Mouse (Mus musculus): ENCODE data around the gene Myh14. TPM values are rescaled to one million over a fixed set of nuclear protein-coding genes. Genes with fewer than 3 reads are reported as not detected.

Myh14 gene
- polyA plus RNA-seq, 1 experiment, result 0.01 TPM

DNA sequence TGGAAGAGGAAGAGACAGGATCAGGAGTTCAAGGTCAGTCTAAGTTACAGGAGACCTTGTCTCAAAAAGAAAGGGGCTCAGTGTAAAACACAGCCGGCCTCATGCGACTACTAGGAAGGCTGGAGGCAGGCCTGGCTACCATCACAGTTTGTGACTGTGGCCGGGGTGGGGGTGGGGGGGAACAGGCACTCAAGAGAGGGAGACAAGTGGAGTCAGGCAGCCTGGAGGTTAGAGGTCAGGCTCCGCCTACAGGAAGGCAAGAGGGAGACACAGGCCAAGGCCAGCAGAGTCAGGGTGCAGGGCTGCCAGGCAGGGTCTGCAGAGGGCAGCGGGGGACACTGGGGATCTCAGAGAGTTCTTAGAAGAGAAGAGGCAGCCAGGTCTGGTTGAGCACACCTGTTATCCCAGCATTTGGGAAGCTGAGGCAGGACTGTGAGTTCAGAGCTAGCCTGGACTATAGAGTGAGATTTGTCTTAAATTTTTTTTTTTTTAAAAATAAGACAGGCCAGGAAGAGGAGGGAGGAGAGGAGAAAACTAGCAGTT, 73.6 kb downstream of the Myh14 start:
- Histone ChIP-seq H3ac (ENCODE audit: control insufficient read depth, insufficient read length, low read depth) (no peak overlapping the region), H3K36me3 (ENCODE audit: control insufficient read depth, insufficient read depth) (no peaks in the 10 kb centered on the region), H3K4me3 (ENCODE audit: insufficient read depth, poor library complexity, severe bottlenecking) (no peak overlapping the region), H3K79me2 (ENCODE audit: control insufficient read depth, insufficient read depth) (no peaks in the 10 kb centered on the region), H3K27me3 (ENCODE audit: control insufficient read depth, insufficient read depth, insufficient read length) (peaks cover 40% of the 10 kb centered on the region), H3K79me3 (ENCODE audit: low read depth) (no peaks in the 10 kb centered on the region)
- TF ChIP-seq FOSL1 (IDR thresholded peaks at IDR 0.05; ENCODE audit: insufficient read depth, low read length, poor library complexity, severe bottlenecking) (no peak), CEBPB (IDR thresholded peaks at IDR 0.05; ENCODE audit: low read depth) (no peak), MAX (IDR thresholded peaks at IDR 0.05) (no peak), USF1 (IDR thresholded peaks at IDR 0.05; ENCODE audit: low read depth) (no peak), MYOD1 (IDR thresholded peaks at IDR 0.05; ENCODE audit: control insufficient read depth, insufficient read length, low read depth) (no peak), CTCF (IDR thresholded peaks at IDR 0.05; ENCODE audit: control insufficient read depth, insufficient read depth, insufficient read length) (no peak), MYOG (IDR thresholded peaks at IDR 0.05; ENCODE audit: control insufficient read depth, extremely low read depth, insufficient read length) (no peak)

DNA sequence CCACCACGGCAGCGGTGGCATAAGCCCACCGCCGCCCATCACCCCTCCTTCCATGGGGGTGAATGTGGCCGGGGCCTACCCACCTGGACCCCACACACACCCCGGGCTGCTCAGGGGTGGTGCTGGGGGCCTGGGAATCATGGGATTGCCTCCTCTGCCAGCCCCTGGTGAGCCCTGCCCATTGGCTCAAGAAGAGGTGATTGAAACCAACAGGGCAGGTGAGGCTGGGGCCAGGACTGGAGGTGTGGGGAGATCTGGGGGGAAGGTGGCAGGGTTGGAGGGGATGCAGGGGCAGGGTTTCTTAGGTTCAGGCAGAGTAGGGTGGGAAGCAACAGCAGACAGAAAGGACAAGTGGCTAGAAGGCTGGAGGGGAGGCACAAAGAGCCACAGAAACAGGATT, 74.6 kb downstream of the Myh14 start:
- Histone ChIP-seq H3K4me3 (ENCODE audit: insufficient read depth, poor library complexity, severe bottlenecking) (no peak overlapping the region), H3K36me3 (ENCODE audit: control insufficient read depth, insufficient read depth) (no peaks in the 10 kb centered on the region), H3K79me3 (ENCODE audit: low read depth) (no peaks in the 10 kb centered on the region), H3K79me2 (ENCODE audit: control insufficient read depth, insufficient read depth) (no peaks in the 10 kb centered on the region), H3K27me3 (ENCODE audit: control insufficient read depth, insufficient read depth, insufficient read length) (peaks cover 39% of the 10 kb centered on the region), H3ac (ENCODE audit: control insufficient read depth, insufficient read length, low read depth) (no peak overlapping the region)
- TF ChIP-seq USF1 (IDR thresholded peaks at IDR 0.05; ENCODE audit: low read depth), result no peak
- TF ChIP-seq MYOG (IDR thresholded peaks at IDR 0.05; ENCODE audit: control insufficient read depth, extremely low read depth, insufficient read length), result no peak
- TF ChIP-seq FOSL1 (IDR thresholded peaks at IDR 0.05; ENCODE audit: insufficient read depth, low read length, poor library complexity, severe bottlenecking), result no peak
- TF ChIP-seq MAX (IDR thresholded peaks at IDR 0.05), result no peak
- no peak for TF ChIP-seq CTCF (IDR thresholded peaks at IDR 0.05; ENCODE audit: control insufficient read depth, insufficient read depth, insufficient read length)
- no peak for TF ChIP-seq CEBPB (IDR thresholded peaks at IDR 0.05; ENCODE audit: low read depth)
- TF ChIP-seq MYOD1 (IDR thresholded peaks at IDR 0.05; ENCODE audit: control insufficient read depth, insufficient read length, low read depth), result no peak

GRCm38 (mm10) chr7:44595131-44595561, 75.5 kb downstream of the Myh14 start:
- H3ac ChIP-seq (ENCODE audit: control insufficient read depth, insufficient read length, low read depth), result no peak overlapping the region
- TF ChIP-seq MAX (IDR thresholded peaks at IDR 0.05) (no peak), USF1 (IDR thresholded peaks at IDR 0.05; ENCODE audit: low read depth) (no peak), FOSL1 (IDR thresholded peaks at IDR 0.05; ENCODE audit: insufficient read depth, low read length, poor library complexity, severe bottlenecking) (no peak), MYOD1 (IDR thresholded peaks at IDR 0.05; ENCODE audit: control insufficient read depth, insufficient read length, low read depth) (no peak), MYOG (IDR thresholded peaks at IDR 0.05; ENCODE audit: control insufficient read depth, extremely low read depth, insufficient read length) (no peak), CEBPB (IDR thresholded peaks at IDR 0.05; ENCODE audit: low read depth) (no peak), CTCF (IDR thresholded peaks at IDR 0.05; ENCODE audit: control insufficient read depth, insufficient read depth, insufficient read length) (no peak)
- H3K79me2 ChIP-seq (ENCODE audit: control insufficient read depth, insufficient read depth), result no peaks in the 10 kb centered on the region
- H3K79me3 ChIP-seq (ENCODE audit: low read depth), result no peaks in the 10 kb centered on the region
- H3K4me3 ChIP-seq (ENCODE audit: insufficient read depth, poor library complexity, severe bottlenecking), result no peak overlapping the region
- no peaks in the 10 kb centered on the region for H3K36me3 ChIP-seq (ENCODE audit: control insufficient read depth, insufficient read depth)
- H3K27me3 ChIP-seq (ENCODE audit: control insufficient read depth, insufficient read depth, insufficient read length), result peaks cover 36% of the 10 kb centered on the region

DNA sequence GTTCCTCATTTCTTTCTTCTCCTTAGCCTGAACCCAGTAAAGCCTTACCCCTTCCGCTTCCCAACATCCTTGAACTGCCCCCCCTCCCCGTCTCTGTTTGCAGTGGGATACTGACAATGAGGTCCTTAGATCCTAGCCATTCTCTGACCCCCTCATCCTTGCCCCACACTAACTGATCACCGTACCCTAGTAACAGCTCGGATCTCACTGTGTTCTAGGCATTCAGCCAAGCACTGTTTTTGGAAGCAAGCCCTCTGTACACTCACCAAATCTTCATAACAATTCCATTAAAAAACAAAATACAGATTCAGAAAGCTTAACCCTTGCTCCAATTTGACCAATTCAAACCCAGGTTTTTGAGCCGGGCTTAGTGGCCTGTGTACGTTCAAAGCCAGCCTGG, 76.4 kb downstream of the Myh14 start:
- no peak overlapping the region for H3K4me3 ChIP-seq (ENCODE audit: insufficient read depth, poor library complexity, severe bottlenecking)
- no peaks in the 10 kb centered on the region for H3K36me3 ChIP-seq (ENCODE audit: control insufficient read depth, insufficient read depth)
- no peak for TF ChIP-seq MYOD1 (IDR thresholded peaks at IDR 0.05; ENCODE audit: control insufficient read depth, insufficient read length, low read depth)
- no peak for TF ChIP-seq CTCF (IDR thresholded peaks at IDR 0.05; ENCODE audit: control insufficient read depth, insufficient read depth, insufficient read length)
- H3ac ChIP-seq (ENCODE audit: control insufficient read depth, insufficient read length, low read depth), result no peak overlapping the region
- H3K27me3 ChIP-seq (ENCODE audit: control insufficient read depth, insufficient read depth, insufficient read length), result peaks cover 32% of the 10 kb centered on the region
- no peaks in the 10 kb centered on the region for H3K79me2 ChIP-seq (ENCODE audit: control insufficient read depth, insufficient read depth)
- no peaks in the 10 kb centered on the region for H3K79me3 ChIP-seq (ENCODE audit: low read depth)

DNA sequence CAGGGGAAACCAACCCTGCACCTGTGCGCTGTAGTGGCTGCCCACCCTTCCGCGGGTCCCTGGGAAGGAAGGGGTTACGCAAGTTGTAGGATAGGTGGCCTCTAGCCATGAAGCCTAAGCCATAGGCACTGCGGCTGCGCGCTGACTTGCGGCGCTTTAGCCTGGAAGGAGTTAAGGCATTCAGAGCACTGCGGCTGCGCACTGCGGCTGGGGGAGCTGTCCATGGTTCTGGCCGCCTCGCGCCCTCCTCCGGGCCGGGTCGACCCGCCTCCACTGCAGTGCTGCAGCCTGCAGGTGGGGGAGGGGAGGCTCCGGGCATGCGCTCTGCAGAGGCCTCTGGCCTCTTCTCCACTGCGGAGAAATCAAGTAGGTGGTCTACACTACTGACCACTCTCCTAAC, 76.9 kb downstream of the Myh14 start:
- no peak overlapping the region for H3ac ChIP-seq (ENCODE audit: control insufficient read depth, insufficient read length, low read depth)
- no peak overlapping the region for H3K4me3 ChIP-seq (ENCODE audit: insufficient read depth, poor library complexity, severe bottlenecking)
- no peaks in the 10 kb centered on the region for H3K79me3 ChIP-seq (ENCODE audit: low read depth)
- no peaks in the 10 kb centered on the region for H3K79me2 ChIP-seq (ENCODE audit: control insufficient read depth, insufficient read depth)
- H3K27me3 ChIP-seq (ENCODE audit: control insufficient read depth, insufficient read depth, insufficient read length), result peaks cover 33% of the 10 kb centered on the region
- H3K36me3 ChIP-seq (ENCODE audit: control insufficient read depth, insufficient read depth), result no peaks in the 10 kb centered on the region
- TF ChIP-seq USF1 (IDR thresholded peaks at IDR 0.05; ENCODE audit: low read depth), result no peak
- TF ChIP-seq MYOG (IDR thresholded peaks at IDR 0.05; ENCODE audit: control insufficient read depth, extremely low read depth, insufficient read length), result no peak
- no peak for TF ChIP-seq CEBPB (IDR thresholded peaks at IDR 0.05; ENCODE audit: low read depth)
- no peak for TF ChIP-seq CTCF (IDR thresholded peaks at IDR 0.05; ENCODE audit: control insufficient read depth, insufficient read depth, insufficient read length)
- no peak for TF ChIP-seq MYOD1 (IDR thresholded peaks at IDR 0.05; ENCODE audit: control insufficient read depth, insufficient read length, low read depth)
- no peak for TF ChIP-seq FOSL1 (IDR thresholded peaks at IDR 0.05; ENCODE audit: insufficient read depth, low read length, poor library complexity, severe bottlenecking)
- TF ChIP-seq MAX (IDR thresholded peaks at IDR 0.05), result no peak

- H3K27me3 ChIP-seq (ENCODE audit: control insufficient read depth, insufficient read depth, insufficient read length), result peaks cover 32% of the 10 kb centered on the region
Observed at GRCm38 (mm10) chr7:44593051-44593450, 77.6 kb downstream of the Myh14 start.

More at GRCm38 (mm10) chr7:44593051-44593450, 77.6 kb downstream of the Myh14 start:
- H3K36me3 ChIP-seq (ENCODE audit: control insufficient read depth, insufficient read depth), result no peaks in the 10 kb centered on the region
- H3K79me2 ChIP-seq (ENCODE audit: control insufficient read depth, insufficient read depth), result no peaks in the 10 kb centered on the region
- no peak overlapping the region for H3ac ChIP-seq (ENCODE audit: control insufficient read depth, insufficient read length, low read depth)
- TF ChIP-seq FOSL1 (IDR thresholded peaks at IDR 0.05; ENCODE audit: insufficient read depth, low read length, poor library complexity, severe bottlenecking), result no peak
- TF ChIP-seq MAX (IDR thresholded peaks at IDR 0.05), result no peak
- TF ChIP-seq USF1 (IDR thresholded peaks at IDR 0.05; ENCODE audit: low read depth), result no peak
- no peak for TF ChIP-seq CTCF (IDR thresholded peaks at IDR 0.05; ENCODE audit: control insufficient read depth, insufficient read depth, insufficient read length)
- no peak for TF ChIP-seq MYOG (IDR thresholded peaks at IDR 0.05; ENCODE audit: control insufficient read depth, extremely low read depth, insufficient read length)
- no peak for TF ChIP-seq CEBPB (IDR thresholded peaks at IDR 0.05; ENCODE audit: low read depth)
- no peak for TF ChIP-seq MYOD1 (IDR thresholded peaks at IDR 0.05; ENCODE audit: control insufficient read depth, insufficient read length, low read depth)
- no peak overlapping the region for H3K4me3 ChIP-seq (ENCODE audit: insufficient read depth, poor library complexity, severe bottlenecking)
- H3K79me3 ChIP-seq (ENCODE audit: low read depth), result no peaks in the 10 kb centered on the region

Data from C2C12 (cell line).